ENCODE assay signal across 15 mouse cellular contexts in the genomic region with DNA sequence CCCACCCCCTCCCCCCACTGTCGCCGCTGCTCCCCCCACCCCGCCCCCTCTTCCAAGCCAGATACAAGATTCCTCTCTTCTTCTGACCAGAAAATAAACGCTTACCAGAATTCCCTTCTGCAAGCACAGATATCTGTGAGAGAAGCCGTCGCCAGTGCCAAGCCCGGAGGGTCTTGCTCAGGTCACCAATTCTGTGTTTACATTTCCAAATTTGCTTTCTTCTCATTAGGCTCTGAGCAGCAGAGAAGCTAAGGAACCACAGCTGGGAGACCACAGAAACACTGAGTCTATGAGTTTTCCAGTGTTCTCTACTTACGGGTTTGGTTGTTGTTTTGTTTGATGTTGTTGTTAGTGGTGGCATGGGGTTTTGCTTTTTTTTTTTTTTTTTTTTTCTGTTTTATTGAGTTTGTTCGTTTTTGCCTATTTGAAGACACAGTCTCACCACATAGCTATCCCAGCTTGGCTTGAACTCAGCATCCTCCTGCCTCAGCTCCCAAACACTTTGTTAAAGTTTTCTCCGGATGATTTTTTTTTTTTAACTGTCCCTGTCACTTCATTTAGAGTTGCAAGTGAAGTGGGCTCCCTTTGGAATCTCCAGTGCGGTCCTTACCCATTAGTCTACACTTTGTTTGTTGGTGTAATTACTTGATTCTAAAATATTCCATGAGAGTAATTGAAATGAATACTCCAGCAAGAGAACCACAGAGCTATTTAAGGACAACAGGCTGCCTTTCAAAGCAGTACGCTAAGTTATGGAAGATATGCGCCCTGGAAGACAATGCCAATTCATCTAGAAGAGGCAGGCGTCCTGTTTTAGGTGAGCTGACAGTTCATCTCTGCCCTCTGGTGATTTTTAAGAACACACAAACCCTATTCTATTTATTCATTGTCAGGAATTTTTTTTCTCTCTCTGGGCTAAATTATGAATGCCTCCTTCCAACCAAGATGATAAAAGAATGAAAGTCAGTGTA.
DNase-seq lines count a peak whose midpoint lies in the region; ATAC-seq and TF ChIP-seq lines count a peak whose summit lies in the region.
"Had no signal": no experiment of that assay in that cellular context is flagged by ENCODE, and none has a peak within 500 bp of the region (broad histone marks: within the 10 kb centered on the region; RNA-seq: fewer than 3 reads in every experiment).

No protein-coding gene starts in this region.

- no peaks in the 10 kb centered on the region for H3K9me3 ChIP-seq in heart, embryonic 15.5 days (replicated peaks)
- no peaks in the 10 kb centered on the region for H3K9me3 ChIP-seq in liver, embryonic 12.5 days (replicated peaks)
- H3K9me3 ChIP-seq in liver, embryonic 11.5 days (ENCODE audit: control insufficient read depth, low read length): no peaks in the 10 kb centered on the region
- H3K9me3 ChIP-seq in limb, embryonic 15.5 days: no peaks in the 10 kb centered on the region
- H3K9me3 ChIP-seq: forebrain, embryonic 13.5 days had no signal

- H3K27me3 ChIP-seq in heart, embryonic 15.5 days: no peaks in the 10 kb centered on the region
- no peaks in the 10 kb centered on the region for H3K27me3 ChIP-seq in liver, embryonic 12.5 days (replicated peaks)
- no peaks in the 10 kb centered on the region for H3K27me3 ChIP-seq in liver, embryonic 11.5 days (replicated peaks; ENCODE audit: control insufficient read depth, insufficient read depth, low read length)
- H3K27me3 ChIP-seq in limb, embryonic 15.5 days: no peaks in the 10 kb centered on the region
- H3K27me3 ChIP-seq in thymus, adult 2 months (ENCODE audit: control insufficient read depth, insufficient read depth, low read length): no peaks in the 10 kb centered on the region
- H3K27me3 ChIP-seq: forebrain, embryonic 13.5 days had no signal

- no peak overlapping the region for H3K9ac ChIP-seq in heart, embryonic 15.5 days
- H3K9ac ChIP-seq in liver, embryonic 12.5 days: no peak overlapping the region
- H3K9ac ChIP-seq in liver, embryonic 11.5 days (ENCODE audit: low read depth, low read length): no peak overlapping the region
- no peak overlapping the region for H3K9ac ChIP-seq in limb, embryonic 15.5 days
- H3K9ac ChIP-seq: forebrain, embryonic 13.5 days had no signal

- no peaks in the 10 kb centered on the region for H3K36me3 ChIP-seq in heart, embryonic 15.5 days
- no peaks in the 10 kb centered on the region for H3K36me3 ChIP-seq in liver, embryonic 12.5 days
- H3K36me3 ChIP-seq in liver, embryonic 11.5 days (ENCODE audit: control insufficient read depth, insufficient read depth, low read length): no peaks in the 10 kb centered on the region
- H3K36me3 ChIP-seq in limb, embryonic 15.5 days: no peaks in the 10 kb centered on the region
- H3K36me3 ChIP-seq in thymus, adult 2 months (ENCODE audit: control insufficient read depth, insufficient read depth, low read length): no peaks in the 10 kb centered on the region
- H3K36me3 ChIP-seq: midbrain, embryonic 10.5 days had no signal

- no peak overlapping the region for H3K27ac ChIP-seq in heart, embryonic 15.5 days
- no peak overlapping the region for H3K27ac ChIP-seq in liver, embryonic 12.5 days
- no peak overlapping the region for H3K27ac ChIP-seq in liver, embryonic 11.5 days (ENCODE audit: low read depth, low read length)
- peak overlapping the region; percentile 38; the same call in 1 of the 2 replicates for H3K27ac ChIP-seq in limb, embryonic 15.5 days
- H3K27ac ChIP-seq in thymus, adult 2 months (ENCODE audit: control insufficient read depth, insufficient read depth, low read length): no peak overlapping the region
- H3K27ac ChIP-seq: forebrain, embryonic 13.5 days; hindbrain, postnatal 0 days; midbrain, embryonic 10.5 days had no signal

- H3K4me2 ChIP-seq in heart, embryonic 15.5 days: 0 out of 2 replicates have a peak overlapping the region, but pooled peaks have one; percentile 18
- H3K4me2 ChIP-seq in liver, embryonic 12.5 days: 0 out of 2 replicates have a peak overlapping the region, but pooled peaks have one; percentile 20
- no peak overlapping the region for H3K4me2 ChIP-seq in liver, embryonic 11.5 days
- H3K4me2 ChIP-seq in limb, embryonic 15.5 days: no peak overlapping the region
- H3K4me2 ChIP-seq: forebrain, embryonic 13.5 days had no signal

- ATAC-seq in heart, embryonic 15.5 days (replicated peaks; ENCODE audit: insufficient number of reproducible peaks, insufficient read depth, low FRiP score, low read depth): no peak
- no peak for ATAC-seq in liver, embryonic 12.5 days
- no peak for ATAC-seq in liver, embryonic 11.5 days (replicated peaks; ENCODE audit: low FRiP score)
- ATAC-seq in limb, embryonic 15.5 days (ENCODE audit: insufficient number of reproducible peaks, low FRiP score, low TSS enrichment, low read depth): no peak
- ATAC-seq: forebrain, embryonic 13.5 days; hindbrain, postnatal 0 days had no signal

- no peak for TF ChIP-seq POLR2A in thymus, adult 2 months (IDR thresholded peaks at IDR 0.05; ENCODE audit: control insufficient read depth, extremely low read depth, insufficient read depth, low read length, poor library complexity)

- H3K4me1 ChIP-seq in heart, embryonic 15.5 days (replicated peaks): no peaks in the 10 kb centered on the region
- 0 out of 2 replicates have a peak, but pooled peaks cover 12% of the 10 kb centered on the region for H3K4me1 ChIP-seq in liver, embryonic 12.5 days
- H3K4me1 ChIP-seq in liver, embryonic 11.5 days (replicated peaks; ENCODE audit: control insufficient read depth, insufficient read depth, low read length): no peaks in the 10 kb centered on the region
- H3K4me1 ChIP-seq in limb, embryonic 15.5 days: peaks cover 24% of the 10 kb centered on the region
- H3K4me1 ChIP-seq in thymus, adult 2 months (replicated peaks; ENCODE audit: control insufficient read depth, insufficient read depth, low read length): no peaks in the 10 kb centered on the region
- H3K4me1 ChIP-seq: forebrain, embryonic 13.5 days had no signal

- no peak overlapping the region for H3K4me3 ChIP-seq in heart, embryonic 15.5 days
- no peak overlapping the region for H3K4me3 ChIP-seq in liver, embryonic 12.5 days
- H3K4me3 ChIP-seq in liver, embryonic 11.5 days (ENCODE audit: low read depth, low read length): no peak overlapping the region
- H3K4me3 ChIP-seq in limb, embryonic 15.5 days: no peak overlapping the region
- no peak overlapping the region for H3K4me3 ChIP-seq in thymus, adult 2 months (ENCODE audit: control insufficient read depth, insufficient read depth, low read length)
- H3K4me3 ChIP-seq: forebrain, embryonic 13.5 days; midbrain, embryonic 10.5 days had no signal

- WGBS in heart, embryonic 15.5 days: 44% methylated on average over 14 of the region's 14 CpGs
- WGBS in liver, embryonic 12.5 days (ENCODE audit: insufficient replicate concordance): 51% methylated on average over 14 of the region's 14 CpGs
- 58% methylated on average over 14 of the region's 14 CpGs for WGBS in liver, embryonic 11.5 days
- 47% methylated on average over 14 of the region's 14 CpGs for WGBS in limb, embryonic 15.5 days
- WGBS in thymus, adult 2 months: 71% methylated on average over 14 of the region's 14 CpGs

- TF ChIP-seq CTCF in thymus, adult 2 months (IDR thresholded peaks at IDR 0.05; ENCODE audit: borderline replicate concordance, control insufficient read depth, extremely low read depth, insufficient read depth, low read length, poor library complexity): no peak

- DNase-seq in heart, adult 9 months (ENCODE audit: low spot score in 2 of 2): no peak
- no peak for DNase-seq in liver, embryonic 11.5 days (ENCODE audit: low spot score)
- DNase-seq in adipocyte (ENCODE audit: low spot score): peak; percentile 91
- DNase-seq in urinary bladder, adult 18-20 months (ENCODE audit: low spot score in 2 of 2): no peak
- no peak for DNase-seq in thymus, adult 2 months
- DNase-seq: B cell, adult 2 months; cerebellum, adult 11 months; cerebellum, postnatal 36 days; thymus, postnatal 4 days had no signal

Comparison
In these comparisons a context has a peak if more than half of its experiments do, and no peak if none do; other contexts are left out.
1. H3K4me2 ChIP-seq: peak in heart, embryonic 15.5 days (single experiment) and liver, embryonic 12.5 days (single experiment); none in liver, embryonic 11.5 days (single experiment) and limb, embryonic 15.5 days (single experiment).